Mouse (Mus musculus) layer of hippocampus, adult 8-10 months (tissue): Measurements from ENCODE around the gene H2-Eb1. TPM values are rescaled to one million over a fixed set of nuclear protein-coding genes. Genes with fewer than 3 reads are reported as not detected.

Experiments used
- total RNA-seq, 4 experiments: library from RNA; stranded (reverse); gene quantifications; 2 replicates each; pipeline ENCODE4 v1.2.4; 2022

H2-Eb1 gene
- total RNA-seq, 4 experiments from 2014 or later = 1.9 to 25.1 (median 10.1) TPM

Other genes with a start within 250 kb of the H2-Eb1 start
- gene H2-Oa, start 213.5 kb upstream of the H2-Eb1 start, total RNA-seq = 1 to 10 TPM in 2 of 4 experiments, not detected in 2; 2.6 to 3.6 TPM
- 10 to 100 TPM; 31.5 to 37.7 (median 34.2) TPM for gene H2-DMa, start 186.3 kb upstream of the H2-Eb1 start, total RNA-seq
- gene Brd2, start 183.2 kb upstream of the H2-Eb1 start, total RNA-seq = 100 to 1,000 TPM; 190 to 204 (median 197) TPM
- 1 to 10 TPM in 2 of 4 experiments, under 1 TPM in 2; 0.51 to 3.5 (median 2.1) TPM for gene H2-DMb2, start 162.6 kb upstream of the H2-Eb1 start, total RNA-seq
- gene H2-DMb1, start 152.8 kb upstream of the H2-Eb1 start, total RNA-seq = 1 to 10 TPM; 3.4 to 9.7 (median 6.0) TPM
- gene Tap1, start 118.3 kb upstream of the H2-Eb1 start, total RNA-seq = 10 to 100 TPM in 1 of 4 experiments, 1 to 10 TPM in 3; 2.5 to 10.6 (median 5.8) TPM
- 1 to 10 TPM; 3.9 to 9.0 (median 5.8) TPM for gene Psmb9, start 118.1 kb upstream of the H2-Eb1 start, total RNA-seq
- 10 to 100 TPM in 2 of 4 experiments, 1 to 10 TPM in 2; 3.8 to 18.8 (median 10.0) TPM for gene Psmb8, start 108.1 kb upstream of the H2-Eb1 start, total RNA-seq
- 10 to 100 TPM; 12.3 to 18.1 (median 15.9) TPM for gene Tap2, start 102.3 kb upstream of the H2-Eb1 start, total RNA-seq
- gene H2-Ob, start 67.0 kb upstream of the H2-Eb1 start, total RNA-seq = 1 to 10 TPM in 2 of 4 experiments, under 1 TPM in 1, not detected in 1; 0.69 to 3.3 (median 1.8) TPM
- gene H2-Ab1, start 48.2 kb upstream of the H2-Eb1 start, total RNA-seq = 10 to 100 TPM in 2 of 4 experiments, 1 to 10 TPM in 2; 1.1 to 31.1 (median 11.6) TPM
- gene H2-Aa, start 18.0 kb upstream of the H2-Eb1 start, total RNA-seq = 10 to 100 TPM in 2 of 4 experiments, 1 to 10 TPM in 1, under 1 TPM in 1; 0.70 to 29.8 (median 13.8) TPM
- not detected for gene H2-Eb2, start 19.8 kb downstream of the H2-Eb1 start, total RNA-seq
- 1 to 10 TPM in 1 of 4 experiments, under 1 TPM in 3; 0.47 to 1.0 (median 0.73) TPM for gene Btnl2, start 49.0 kb downstream of the H2-Eb1 start, total RNA-seq
- gene Btnl1, start 71.3 kb downstream of the H2-Eb1 start, total RNA-seq = not detected
- gene BC051142, start 93.0 kb downstream of the H2-Eb1 start, total RNA-seq = 1 to 10 TPM; 3.5 to 6.1 (median 4.5) TPM
- not detected for gene Btnl4, start 171.5 kb downstream of the H2-Eb1 start, total RNA-seq
- not detected for gene Btnl6, start 211.5 kb downstream of the H2-Eb1 start, total RNA-seq